Mouse (Mus musculus): ENCODE measurements around the gene Cfap58.

Cfap58 gene

GRCm38 (mm10) chr19:47917396-47917795 is 20.1 kb upstream of the Cfap58 start:
- DNase-seq (ENCODE audit: low read depth, low spot score): no peak

GRCm38 (mm10) chr19:47918016-47918415 is 19.5 kb upstream of the Cfap58 start:
- DNase-seq (ENCODE audit: low read depth, low spot score): no peak

GRCm38 (mm10) chr19:47918455-47919101 is 18.9 kb upstream of the Cfap58 start:
- DNase-seq (ENCODE audit: low read depth, low spot score): peak; percentile 34

- DNase-seq (ENCODE audit: low read depth, low spot score): peak; percentile 71
Observed at GRCm38 (mm10) chr19:47919126-47919965, 18.1 kb upstream of the Cfap58 start, which contains the start of the genes Cfap43 and Itprip. Gene Cfap43 (minus strand): TSS chr19:47919287. Gene Itprip (minus strand): TSS chr19:47919299.

- DNase-seq (ENCODE audit: low read depth, low spot score): no peak
Observed at GRCm38 (mm10) chr19:47919966-47920375, 17.5 kb upstream of the Cfap58 start.

DNA sequence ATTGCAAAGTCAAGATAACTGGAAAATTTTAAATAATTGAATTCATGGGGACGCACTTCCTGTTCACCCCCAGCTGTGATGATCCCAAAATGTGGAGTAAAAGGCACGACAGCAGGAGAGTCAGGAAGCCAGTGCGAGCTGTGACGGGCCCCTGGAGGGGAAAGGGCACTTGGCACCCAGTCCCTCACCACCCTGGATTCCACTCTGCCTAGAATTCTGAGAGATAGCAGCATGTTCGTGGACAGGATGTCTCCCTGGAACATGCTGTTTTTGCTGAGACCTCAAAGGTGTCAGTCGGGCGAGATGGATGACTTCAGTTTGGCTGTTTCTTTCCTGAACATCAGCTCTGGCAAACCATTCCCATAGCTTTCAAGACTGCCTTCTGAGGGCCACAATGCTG is 11.7 kb upstream of the Cfap58 start:
- DNase-seq (ENCODE audit: low read depth, low spot score): no peak

- DNase-seq (ENCODE audit: low read depth, low spot score): no peak
Observed at GRCm38 (mm10) chr19:47927032-47927431, 10.4 kb upstream of the Cfap58 start.

DNA sequence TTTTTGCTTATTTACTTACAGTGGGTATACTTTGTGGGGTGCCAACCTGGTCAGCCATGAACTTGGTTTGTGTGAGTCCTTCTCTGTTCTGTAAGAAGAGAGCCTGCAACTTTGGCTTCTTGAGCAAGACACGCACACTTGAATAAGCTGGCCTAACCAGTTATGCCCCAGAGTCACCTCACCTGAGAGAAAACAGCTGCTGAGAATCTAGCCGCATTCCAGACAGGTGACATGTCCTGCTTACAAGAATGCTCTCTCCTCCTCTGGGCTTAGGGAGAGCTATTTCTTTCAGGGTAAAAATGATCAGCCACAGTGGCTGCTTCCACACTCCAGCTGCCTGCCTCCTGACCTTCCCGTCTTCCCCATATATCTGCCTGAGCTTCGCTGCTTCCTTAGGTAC is 8.4 kb upstream of the Cfap58 start:
- no peak for DNase-seq (ENCODE audit: low read depth, low spot score)

DNA sequence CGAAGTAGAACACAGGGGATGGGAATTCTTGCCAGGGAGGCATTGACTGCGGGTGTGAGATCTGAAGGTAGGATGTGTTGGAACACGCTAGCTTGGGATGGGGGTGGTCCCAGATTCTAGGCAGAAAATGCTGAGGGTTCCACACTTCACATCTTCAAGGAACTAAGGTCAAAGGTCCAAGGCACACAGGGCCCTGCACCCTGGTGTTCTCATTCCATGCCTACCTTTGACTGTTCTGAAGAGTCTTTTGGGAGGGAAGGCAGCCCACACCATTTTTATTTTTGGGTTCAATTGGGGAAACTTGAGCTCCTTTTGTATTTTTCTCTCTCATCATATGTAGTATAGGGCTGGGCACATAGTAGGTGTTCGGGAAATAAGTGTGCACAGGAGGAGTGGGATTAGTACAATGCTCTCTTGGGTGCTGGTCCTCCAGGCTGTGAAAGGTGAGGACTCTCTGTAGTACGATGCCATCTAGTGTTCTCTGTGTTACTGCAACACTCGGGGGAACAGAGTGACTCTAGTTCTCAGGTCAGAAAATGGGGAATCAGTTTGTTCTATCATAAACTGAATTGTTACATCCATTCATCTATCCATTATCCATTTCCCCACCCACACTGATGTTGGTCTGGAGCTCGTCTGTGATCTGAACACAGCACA is 5.4 kb upstream of the Cfap58 start:
- DNase-seq (ENCODE audit: low read depth, low spot score): peak; percentile 43

DNA sequence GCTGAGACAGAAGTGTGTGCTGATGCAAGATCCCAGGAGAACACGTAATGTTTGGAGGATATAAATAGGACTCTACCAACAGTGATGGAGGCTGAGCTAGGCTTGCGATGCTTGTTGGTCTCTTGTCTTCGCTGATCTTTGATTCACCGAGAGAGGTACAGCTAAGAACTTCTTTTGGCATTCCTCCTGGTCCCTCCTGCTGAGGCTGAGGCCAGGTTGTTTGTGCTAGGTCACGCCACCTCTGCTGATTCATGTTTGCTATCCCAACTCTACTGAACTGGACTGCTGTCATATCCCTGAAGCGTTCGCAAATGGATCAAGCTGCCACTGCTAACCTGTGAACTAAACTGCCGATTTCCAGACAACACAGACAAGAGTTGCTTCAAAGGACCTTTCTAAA is 3.3 kb upstream of the Cfap58 start:
- DNase-seq (ENCODE audit: low read depth, low spot score): no peak

GRCm38 (mm10) chr19:47934636-47935238 is 2.7 kb upstream of the Cfap58 start:
- peak; percentile 40 for DNase-seq (ENCODE audit: low read depth, low spot score)

DNA sequence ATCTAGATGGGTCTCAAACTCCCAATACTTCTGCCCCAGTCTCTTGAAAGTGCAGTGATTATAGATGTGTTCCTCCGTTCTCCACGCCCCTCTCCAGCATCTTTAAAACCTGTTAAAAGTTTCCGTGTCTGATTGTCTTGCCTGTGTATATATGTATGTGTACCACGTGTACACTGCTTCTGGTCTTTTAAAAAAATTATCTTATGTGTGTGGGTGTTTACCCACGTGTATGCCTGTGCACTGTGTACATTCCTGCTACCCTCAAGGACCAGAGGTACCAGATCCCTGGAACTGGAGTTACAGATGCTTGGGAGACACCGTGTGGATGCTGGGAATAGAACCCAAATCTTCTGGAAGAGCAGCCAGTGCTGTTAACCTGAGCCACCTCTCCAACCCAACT is 1.9 kb upstream of the Cfap58 start:
- no peak for DNase-seq (ENCODE audit: low read depth, low spot score)

GRCm38 (mm10) chr19:47936490-47936889 is 985 bp upstream of the Cfap58 start:
- DNase-seq (ENCODE audit: low read depth, low spot score): no peak

DNA sequence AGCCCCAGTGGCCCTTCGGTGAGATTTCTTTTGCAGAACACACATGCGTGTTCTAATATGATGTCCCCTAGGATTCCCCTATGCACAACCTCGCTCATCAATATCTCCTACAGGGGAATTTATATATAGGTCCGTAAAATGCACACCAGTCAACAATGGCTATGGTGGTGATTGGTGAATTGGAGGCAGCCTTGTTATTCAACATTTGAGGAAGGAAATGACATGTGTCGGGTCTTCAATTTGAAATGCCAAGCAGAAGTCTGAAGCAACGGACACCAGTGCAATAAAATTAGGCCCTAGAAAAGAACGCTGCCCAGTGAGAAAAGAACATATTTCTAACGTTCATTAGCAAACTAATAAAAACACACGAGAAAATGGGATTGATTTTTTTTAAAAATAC is 537 bp upstream of the Cfap58 start:
- DNase-seq (ENCODE audit: low read depth, low spot score): no peak

- no peak for DNase-seq (ENCODE audit: low read depth, low spot score)
Observed at GRCm38 (mm10) chr19:47939361-47939760, 1.9 kb downstream of the Cfap58 start.

DNA sequence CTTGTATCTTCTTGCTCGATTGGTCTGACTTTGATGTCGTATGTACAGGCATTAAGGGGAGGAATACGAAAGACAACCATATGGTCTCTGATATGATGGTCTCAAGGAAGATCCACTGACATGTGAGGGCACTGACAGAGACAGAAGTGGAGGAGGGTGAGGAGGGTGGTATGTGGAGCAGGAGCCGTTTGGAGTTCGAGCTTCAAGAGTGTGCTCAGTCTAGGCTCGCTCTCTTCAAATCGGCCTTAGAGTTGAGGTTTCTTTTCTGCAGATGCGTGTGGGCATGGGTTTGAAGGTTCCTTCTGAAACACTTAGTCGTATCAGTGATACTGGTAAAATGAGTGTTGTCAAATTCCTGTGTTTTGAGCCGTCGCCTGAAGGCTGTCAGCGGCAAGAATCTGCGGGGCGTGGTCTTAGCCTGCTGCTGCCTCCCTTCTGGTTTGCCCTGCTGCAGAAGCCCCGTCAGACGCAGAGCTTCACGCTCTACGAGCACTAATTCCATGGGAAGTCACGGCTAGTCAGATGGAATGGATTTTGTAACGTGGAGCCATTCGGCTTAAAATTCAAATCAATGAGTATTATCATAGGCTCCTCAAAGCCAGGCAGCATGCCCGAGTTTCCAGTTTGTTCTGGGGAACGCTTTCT is 9.5 kb downstream of the Cfap58 start:
- no peak for DNase-seq (ENCODE audit: low read depth, low spot score)

DNA sequence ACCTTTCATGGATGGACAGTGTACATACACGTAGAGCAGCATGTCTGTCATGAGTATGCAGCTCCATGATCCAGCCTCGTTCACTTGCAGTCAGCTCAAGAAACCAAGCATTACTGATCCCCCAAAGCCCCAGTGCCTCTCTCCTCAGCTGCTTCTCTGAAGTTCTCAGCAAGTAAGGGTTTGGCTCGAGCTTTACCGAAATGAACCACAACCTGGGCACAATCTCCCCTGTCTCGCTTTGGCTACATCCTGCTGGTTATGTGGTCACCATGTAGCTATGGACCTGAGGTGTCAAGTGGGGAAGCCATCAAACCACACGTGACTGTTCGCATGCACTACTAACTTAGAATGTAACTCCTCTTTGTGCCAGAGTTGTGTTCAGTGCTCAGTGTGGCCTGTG is 13.5 kb downstream of the Cfap58 start:
- DNase-seq (ENCODE audit: low read depth, low spot score): no peak

- DNase-seq (ENCODE audit: low read depth, low spot score): no peak
Observed at GRCm38 (mm10) chr19:47953169-47953568, 15.7 kb downstream of the Cfap58 start.

DNA sequence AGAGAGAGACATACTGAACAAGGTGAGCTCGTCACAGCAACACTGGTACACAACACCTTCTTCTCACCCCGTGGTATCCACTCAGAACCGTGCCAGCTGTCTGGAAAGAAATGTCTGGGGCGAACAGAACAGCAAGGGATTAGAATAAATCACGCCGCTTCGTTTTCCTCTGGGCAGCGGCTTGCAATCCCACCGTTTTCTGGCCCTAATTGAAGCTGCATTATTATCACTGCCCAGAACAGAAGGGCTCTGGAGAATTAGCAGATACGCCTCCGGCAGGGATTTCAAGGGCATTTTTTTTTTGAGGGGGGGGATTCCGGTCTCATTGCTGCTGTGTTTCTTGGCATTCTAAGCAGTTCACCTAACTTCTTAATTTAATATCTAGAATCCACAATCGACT is 20.7 kb downstream of the Cfap58 start:
- DNase-seq (ENCODE audit: low read depth, low spot score): no peak

- no peak for DNase-seq (ENCODE audit: low read depth, low spot score)
Observed at GRCm38 (mm10) chr19:47968993-47969659, 31.7 kb downstream of the Cfap58 start.

DNA sequence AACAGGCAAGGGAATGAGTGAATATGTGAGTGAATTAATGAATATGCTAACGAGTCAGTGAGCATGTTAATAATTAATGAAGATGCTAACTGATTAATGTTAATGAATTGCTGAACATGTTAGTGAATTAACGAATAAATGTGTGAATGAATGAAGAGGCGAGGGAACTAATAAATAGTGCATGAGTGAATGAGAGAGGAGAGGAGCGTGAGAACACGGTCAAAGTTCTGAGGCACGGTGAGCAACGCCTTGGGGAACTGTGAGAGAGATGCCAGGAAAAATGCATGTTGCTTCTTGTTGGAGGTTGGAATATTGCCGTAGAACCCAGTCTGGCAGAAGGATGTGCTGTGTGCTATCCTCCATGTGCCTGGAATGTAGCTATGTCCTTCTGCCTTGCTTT is 33.6 kb downstream of the Cfap58 start:
- no peak for DNase-seq (ENCODE audit: low read depth, low spot score)
